Mouse (Mus musculus): ENCODE results near the gene Fdx1.

Gene Fdx1

GRCm38 (mm10) chr9:51966373-51966772 is 3.0 kb upstream of the Fdx1 start:
- ATAC-seq (ENCODE audit: insufficient number of reproducible peaks, low FRiP score, low TSS enrichment): no peak

GRCm38 (mm10) chr9:51964110-51964509 is 754 bp upstream of the Fdx1 start:
- no peak for ATAC-seq (ENCODE audit: insufficient number of reproducible peaks, low FRiP score, low TSS enrichment)

GRCm38 (mm10) chr9:51961190-51961909 is 2.0 kb downstream of the Fdx1 start:
- ATAC-seq (ENCODE audit: insufficient number of reproducible peaks, low FRiP score, low TSS enrichment): no peak

GRCm38 (mm10) chr9:51960331-51960730 is 3.0 kb downstream of the Fdx1 start:
- ATAC-seq (ENCODE audit: insufficient number of reproducible peaks, low FRiP score, low TSS enrichment): no peak

- ATAC-seq (ENCODE audit: insufficient number of reproducible peaks, low FRiP score, low TSS enrichment): no peak
Observed at GRCm38 (mm10) chr9:51958981-51959380, 4.4 kb downstream of the Fdx1 start.

GRCm38 (mm10) chr9:51957025-51957424 is 6.3 kb downstream of the Fdx1 start:
- ATAC-seq (ENCODE audit: insufficient number of reproducible peaks, low FRiP score, low TSS enrichment): no peak

GRCm38 (mm10) chr9:51956484-51956883 is 6.9 kb downstream of the Fdx1 start:
- no peak for ATAC-seq (ENCODE audit: insufficient number of reproducible peaks, low FRiP score, low TSS enrichment)

- no peak for ATAC-seq (ENCODE audit: insufficient number of reproducible peaks, low FRiP score, low TSS enrichment)
Observed at GRCm38 (mm10) chr9:51951337-51951736, 12.0 kb downstream of the Fdx1 start.

- ATAC-seq (ENCODE audit: insufficient number of reproducible peaks, low FRiP score, low TSS enrichment): no peak
Observed at GRCm38 (mm10) chr9:51950667-51951066, 12.7 kb downstream of the Fdx1 start.

GRCm38 (mm10) chr9:51950225-51950624 is 13.1 kb downstream of the Fdx1 start:
- ATAC-seq (ENCODE audit: insufficient number of reproducible peaks, low FRiP score, low TSS enrichment): no peak

- ATAC-seq (ENCODE audit: insufficient number of reproducible peaks, low FRiP score, low TSS enrichment): no peak
Observed at GRCm38 (mm10) chr9:51943934-51944333, 19.4 kb downstream of the Fdx1 start.

- no peak for ATAC-seq (ENCODE audit: insufficient number of reproducible peaks, low FRiP score, low TSS enrichment)
Observed at GRCm38 (mm10) chr9:51934641-51935040, 28.7 kb downstream of the Fdx1 start.

GRCm38 (mm10) chr9:51931997-51932396 is 31.4 kb downstream of the Fdx1 start:
- no peak for ATAC-seq (ENCODE audit: insufficient number of reproducible peaks, low FRiP score, low TSS enrichment)

- no peak for ATAC-seq (ENCODE audit: insufficient number of reproducible peaks, low FRiP score, low TSS enrichment)
Observed at GRCm38 (mm10) chr9:51931054-51931690, 32.2 kb downstream of the Fdx1 start.

GRCm38 (mm10) chr9:51929972-51930371 is 33.4 kb downstream of the Fdx1 start:
- ATAC-seq (ENCODE audit: insufficient number of reproducible peaks, low FRiP score, low TSS enrichment): no peak

- no peak for ATAC-seq (ENCODE audit: insufficient number of reproducible peaks, low FRiP score, low TSS enrichment)
Observed at GRCm38 (mm10) chr9:51928659-51929058, 34.7 kb downstream of the Fdx1 start.

GRCm38 (mm10) chr9:51928116-51928515 is 35.2 kb downstream of the Fdx1 start:
- ATAC-seq (ENCODE audit: insufficient number of reproducible peaks, low FRiP score, low TSS enrichment): no peak

GRCm38 (mm10) chr9:51927680-51928079 is 35.7 kb downstream of the Fdx1 start:
- no peak for ATAC-seq (ENCODE audit: insufficient number of reproducible peaks, low FRiP score, low TSS enrichment)

- ATAC-seq (ENCODE audit: insufficient number of reproducible peaks, low FRiP score, low TSS enrichment): no peak
Observed at GRCm38 (mm10) chr9:51926629-51927028, 36.7 kb downstream of the Fdx1 start.

GRCm38 (mm10) chr9:51924551-51925081 is 38.7 kb downstream of the Fdx1 start:
- no peak for ATAC-seq (ENCODE audit: insufficient number of reproducible peaks, low FRiP score, low TSS enrichment)

- ATAC-seq (ENCODE audit: insufficient number of reproducible peaks, low FRiP score, low TSS enrichment): no peak
Observed at GRCm38 (mm10) chr9:51922756-51923155, 40.6 kb downstream of the Fdx1 start.

GRCm38 (mm10) chr9:51915580-51915979 is 47.8 kb downstream of the Fdx1 start:
- no peak for ATAC-seq (ENCODE audit: insufficient number of reproducible peaks, low FRiP score, low TSS enrichment)
